Mouse (Mus musculus): ENCODE measurements around the gene Cttnbp2nl.

Gene Cttnbp2nl

GRCm38 (mm10) chr3:105012696-105013313 is 40.1 kb downstream of the Cttnbp2nl start:
- DNase-seq (ENCODE audit: low spot score): no peak

GRCm38 (mm10) chr3:105011883-105012282 is 41.1 kb downstream of the Cttnbp2nl start:
- DNase-seq (ENCODE audit: low spot score): no peak

GRCm38 (mm10) chr3:105010681-105011339 is 42.1 kb downstream of the Cttnbp2nl start:
- no peak for DNase-seq (ENCODE audit: low spot score)

DNA sequence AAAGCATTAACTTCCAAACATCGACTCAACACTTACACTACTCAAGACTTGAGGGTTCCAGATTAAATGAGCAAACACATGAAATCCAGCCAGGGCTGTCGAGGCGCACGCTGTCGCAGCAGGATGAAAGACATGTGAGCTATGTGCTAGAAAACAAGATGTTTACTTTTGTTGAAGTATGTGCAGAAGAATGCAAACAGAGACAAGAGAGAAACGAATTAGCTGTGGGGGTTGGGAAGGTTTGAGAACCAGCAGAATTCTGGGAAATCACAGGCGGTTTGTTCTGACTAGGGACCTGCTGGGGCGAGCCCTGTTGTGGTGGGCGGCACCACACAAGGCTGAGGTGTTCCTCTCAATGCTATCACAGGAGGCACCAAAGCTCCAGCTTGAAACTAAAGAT is 44.9 kb downstream of the Cttnbp2nl start:
- no peak for DNase-seq (ENCODE audit: low spot score)

DNA sequence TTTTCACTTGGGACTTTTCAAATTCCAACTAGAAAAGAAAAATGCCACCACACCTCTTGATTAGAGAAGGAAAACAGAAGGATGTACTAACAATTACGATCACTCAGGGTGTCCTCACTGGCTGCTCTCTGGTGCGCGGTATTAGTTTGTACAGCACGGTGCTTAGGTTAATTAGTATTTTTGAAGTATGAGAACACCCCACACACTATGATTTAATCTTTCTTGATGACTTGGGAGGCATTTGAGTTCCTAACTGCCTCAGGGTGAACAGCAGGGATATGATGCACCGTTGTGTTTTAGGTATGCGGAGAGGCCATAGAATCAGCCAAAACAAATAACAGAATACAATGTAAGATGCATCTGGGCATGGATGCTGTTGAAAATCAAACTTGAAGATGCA is 46.8 kb downstream of the Cttnbp2nl start:
- DNase-seq (ENCODE audit: low spot score): no peak

GRCm38 (mm10) chr3:105005561-105006065 is 47.3 kb downstream of the Cttnbp2nl start:
- DNase-seq (ENCODE audit: low spot score): no peak

DNA sequence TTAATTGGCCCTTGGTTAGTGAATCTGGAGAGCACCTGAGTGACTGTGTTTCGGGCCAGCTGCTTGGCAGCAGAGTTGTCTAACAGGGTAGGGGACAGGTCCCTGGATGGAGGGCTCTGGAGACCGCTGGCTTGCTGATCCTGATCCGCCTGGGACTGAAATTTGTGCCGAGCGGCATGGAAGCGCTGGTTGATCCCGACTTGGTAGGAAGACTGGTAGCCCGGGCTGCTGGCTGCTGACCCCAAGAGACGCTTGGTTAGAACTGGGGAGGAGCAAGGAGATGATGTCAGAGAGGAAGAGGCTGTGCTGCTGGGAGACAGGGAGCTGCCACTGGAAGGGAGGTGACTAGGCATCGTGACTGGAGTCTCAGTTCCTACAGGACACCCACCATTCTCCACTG is 47.9 kb downstream of the Cttnbp2nl start:
- no peak for DNase-seq (ENCODE audit: low spot score)

DNA sequence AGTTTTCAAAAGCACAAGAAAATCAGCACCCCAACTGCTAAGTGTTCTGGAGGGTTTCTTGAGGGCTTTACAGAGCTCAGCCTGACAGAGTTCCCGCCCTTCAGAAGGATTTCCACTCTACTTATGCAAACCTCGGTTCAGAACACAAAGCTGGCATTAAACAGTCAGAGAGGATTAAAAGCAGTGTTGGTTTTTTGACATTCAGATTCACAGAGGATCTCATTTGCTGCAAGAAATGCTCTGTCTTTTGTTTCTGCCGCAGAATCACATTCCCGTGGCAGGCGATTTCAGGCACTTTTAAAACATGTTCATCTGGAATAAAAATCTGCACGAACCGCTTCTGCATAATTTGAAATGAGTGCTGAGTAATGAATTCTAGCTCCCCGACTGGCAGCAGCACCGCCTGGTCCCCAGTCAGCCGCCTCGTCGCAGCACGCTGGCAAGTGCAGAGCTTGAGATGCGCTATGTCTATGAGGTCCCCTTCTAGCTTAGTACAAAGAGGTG is 48.9 kb downstream of the Cttnbp2nl start:
- DNase-seq (ENCODE audit: low spot score): no peak

DNA sequence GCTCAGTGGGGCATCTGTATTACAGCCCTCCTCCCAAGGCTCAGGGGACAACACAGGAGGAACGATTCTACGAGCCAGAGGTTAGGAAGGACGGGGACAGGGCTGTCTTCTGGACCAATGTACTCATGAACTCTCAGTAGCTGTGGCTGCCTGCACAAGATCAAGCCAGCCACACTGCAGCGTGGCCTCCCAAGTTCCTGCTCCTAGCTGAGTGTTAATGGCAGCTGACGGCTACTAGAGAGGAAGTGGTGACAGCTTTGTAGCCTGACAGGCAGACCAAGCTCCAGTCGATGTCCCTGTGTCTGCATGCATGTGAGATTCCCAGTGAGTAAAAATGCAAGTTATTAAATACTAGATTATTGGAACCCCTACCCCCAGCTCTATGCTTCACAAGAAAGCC is 51.6 kb downstream of the Cttnbp2nl start:
- no peak for DNase-seq (ENCODE audit: low spot score)

DNA sequence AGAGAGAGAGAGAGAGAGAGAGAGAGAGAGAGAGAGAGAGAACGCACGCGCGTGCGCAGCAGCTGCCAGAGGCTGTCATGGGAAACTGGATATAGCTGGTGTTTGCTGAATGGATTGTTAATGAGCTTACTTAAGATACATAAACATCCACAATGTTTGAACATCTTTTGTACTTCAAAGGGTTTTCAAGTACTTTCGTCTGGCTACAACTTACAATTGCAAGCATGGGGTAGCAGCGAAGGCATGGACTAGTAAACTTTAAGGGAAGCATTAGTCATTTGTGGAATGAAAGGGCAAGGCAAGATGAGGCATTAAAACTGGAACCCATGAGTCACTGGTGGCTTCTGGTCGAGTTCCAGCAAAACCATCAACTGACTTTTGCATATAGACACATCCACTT is 52.4 kb downstream of the Cttnbp2nl start:
- no peak for DNase-seq (ENCODE audit: low spot score)

- no peak for DNase-seq (ENCODE audit: low spot score)
These were observed 55.4 kb downstream of the Cttnbp2nl start for GRCm38 (mm10) chr3:104997563-104997962.

DNA sequence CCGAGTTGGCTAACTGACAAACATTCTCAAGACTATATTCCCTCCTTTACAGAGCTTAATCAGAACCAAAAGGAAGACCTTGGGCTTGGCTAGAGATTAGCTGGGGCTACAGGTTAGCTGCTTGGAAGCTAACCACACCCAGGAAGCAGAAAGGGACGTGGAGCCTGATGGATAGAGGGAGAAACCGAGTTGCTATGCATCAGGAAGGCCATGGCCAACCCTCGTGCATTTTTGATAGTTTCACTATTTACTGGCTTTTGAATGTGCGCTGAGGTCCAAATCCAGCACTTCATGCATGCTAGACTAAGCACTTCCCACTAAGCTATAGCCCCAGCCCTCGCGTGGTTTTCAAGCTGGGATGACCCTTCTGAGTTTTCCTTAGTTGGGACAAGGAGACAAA is 57.2 kb downstream of the Cttnbp2nl start:
- DNase-seq (ENCODE audit: low spot score): no peak

- DNase-seq (ENCODE audit: low spot score): no peak
These were observed 58.5 kb downstream of the Cttnbp2nl start for GRCm38 (mm10) chr3:104994415-104994841.

DNA sequence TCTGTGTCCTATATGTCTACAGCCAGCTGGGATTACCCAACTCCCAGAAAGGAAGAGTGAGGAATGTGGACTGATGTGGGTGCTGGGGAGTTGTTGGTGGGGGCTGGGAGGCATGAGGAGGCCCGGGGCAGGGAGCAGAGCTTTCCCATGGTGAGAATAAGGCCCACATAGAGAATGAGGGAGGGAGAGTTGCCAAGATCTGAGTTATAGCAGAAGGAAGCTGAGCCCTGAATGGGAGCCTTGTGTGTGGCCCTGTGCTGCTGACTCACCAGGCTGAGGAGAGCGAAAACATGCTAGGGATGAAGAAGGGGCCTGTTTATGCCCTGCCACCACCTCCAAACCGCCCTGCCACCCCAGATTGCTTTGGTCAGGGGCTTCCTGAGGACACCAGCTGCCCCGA is 59.1 kb downstream of the Cttnbp2nl start:
- DNase-seq (ENCODE audit: low spot score): no peak

DNA sequence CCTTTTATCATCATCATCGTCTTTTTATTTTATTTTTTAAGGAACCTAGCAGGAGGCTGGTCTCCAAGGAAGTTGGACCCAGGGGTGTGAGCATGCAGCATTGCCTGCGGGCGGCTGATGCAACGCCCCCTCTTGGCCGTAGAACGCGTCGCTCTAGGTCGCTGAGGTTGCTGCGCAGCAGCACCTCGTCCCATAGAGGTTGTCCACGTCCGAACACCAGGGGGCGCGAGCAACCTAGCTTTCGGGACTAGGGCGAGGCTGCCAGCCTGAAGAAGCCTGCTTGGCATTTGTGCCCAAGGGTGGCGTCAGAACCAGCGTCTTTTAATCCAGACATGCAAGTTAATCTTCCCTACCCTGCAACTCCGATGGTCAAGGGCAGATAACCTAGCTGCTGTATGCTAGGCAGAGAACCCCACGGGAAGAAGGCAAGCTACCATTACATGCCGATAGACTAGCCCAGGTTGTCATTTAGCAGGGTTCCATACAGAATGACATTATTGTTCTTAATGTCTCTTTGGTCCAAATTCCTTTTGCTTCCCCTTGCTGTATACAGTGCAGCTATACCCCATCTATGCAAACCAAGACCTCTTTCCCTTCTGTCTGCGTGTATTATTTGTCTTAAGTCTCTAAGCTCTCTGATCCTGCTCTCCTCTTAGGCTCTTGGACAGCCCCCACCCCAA is 60.1 kb downstream of the Cttnbp2nl start:
- DNase-seq (ENCODE audit: low spot score): peak; percentile 81

- no peak for DNase-seq (ENCODE audit: low spot score)
These were observed 61.2 kb downstream of the Cttnbp2nl start for GRCm38 (mm10) chr3:104991703-104992102.

DNA sequence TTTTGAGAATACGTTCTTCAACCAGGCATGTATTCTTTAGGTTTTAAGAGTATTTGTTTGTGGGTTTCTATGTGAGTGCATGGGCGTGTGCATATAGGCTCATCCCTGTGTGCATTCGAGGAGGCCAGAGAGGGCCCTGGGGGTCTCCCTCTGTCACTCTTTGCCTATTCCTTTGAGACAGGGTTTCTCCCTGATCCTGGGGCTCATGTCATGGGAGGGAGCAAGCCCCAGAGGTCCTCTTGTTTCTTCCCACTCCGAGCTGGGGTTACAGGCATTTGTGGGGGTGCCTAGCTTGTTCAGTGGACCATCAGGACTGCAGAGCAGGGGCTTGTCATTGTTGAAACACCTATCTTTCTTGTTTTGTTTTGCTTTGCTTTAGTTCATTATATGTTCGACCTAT is 65.1 kb downstream of the Cttnbp2nl start:
- DNase-seq (ENCODE audit: low spot score): no peak

- DNase-seq (ENCODE audit: low spot score): no peak
These were observed 73.2 kb downstream of the Cttnbp2nl start for GRCm38 (mm10) chr3:104979735-104980134.

GRCm38 (mm10) chr3:104967548-104968300 is 85.2 kb downstream of the Cttnbp2nl start:
- peak; percentile 61 for DNase-seq (ENCODE audit: low spot score)

- DNase-seq (ENCODE audit: low spot score): no peak
These were observed 86.9 kb downstream of the Cttnbp2nl start for GRCm38 (mm10) chr3:104965991-104966554.

GRCm38 (mm10) chr3:104965070-104965855 is 87.7 kb downstream of the Cttnbp2nl start:
- no peak for DNase-seq (ENCODE audit: low spot score)

Measured in T-cell, adult 2 months (primary cell).